Mouse (Mus musculus): ENCODE results near the gene Mcm2.

The Mcm2 gene

GRCm38 (mm10) chr6:88925640-88926205 lies 27.1 kb upstream of the Mcm2 start:
- peak in 1 of 2 experiments; percentile 34 for DNase-seq

- DNase-seq, result peak; percentile 65 to 72
Measured at GRCm38 (mm10) chr6:88924502-88925275, 26.1 kb upstream of the Mcm2 start.

GRCm38 (mm10) chr6:88918802-88919201 lies 20.2 kb upstream of the Mcm2 start:
- DNase-seq, result no peak

DNA sequence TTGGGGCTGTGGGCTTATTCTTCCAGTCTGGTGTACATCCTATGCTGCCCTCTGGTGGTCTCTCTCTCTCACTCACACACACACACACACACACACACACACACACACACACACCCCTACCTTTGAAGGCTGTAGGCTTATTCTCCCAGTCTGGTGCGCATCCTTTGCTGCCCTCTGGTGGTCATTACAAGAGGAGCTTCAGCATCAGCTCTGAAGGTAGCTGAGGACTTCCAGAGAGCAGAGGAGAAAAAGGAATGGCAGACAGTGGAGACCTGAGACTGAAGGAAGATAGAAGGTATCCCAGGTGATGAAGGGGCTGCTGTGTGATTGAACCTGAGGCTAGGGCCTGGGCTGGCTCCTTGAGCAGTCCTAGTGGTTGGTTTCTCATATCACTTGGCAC lies 17.6 kb upstream of the Mcm2 start:
- peak; percentile 81 to 84 for DNase-seq

GRCm38 (mm10) chr6:88915510-88915909 lies 16.9 kb upstream of the Mcm2 start:
- DNase-seq, result peak; percentile 78 to 87

GRCm38 (mm10) chr6:88914799-88915198 lies 16.2 kb upstream of the Mcm2 start:
- DNase-seq, result no peak

GRCm38 (mm10) chr6:88913440-88913839 lies 14.9 kb upstream of the Mcm2 start:
- no peak for DNase-seq

DNA sequence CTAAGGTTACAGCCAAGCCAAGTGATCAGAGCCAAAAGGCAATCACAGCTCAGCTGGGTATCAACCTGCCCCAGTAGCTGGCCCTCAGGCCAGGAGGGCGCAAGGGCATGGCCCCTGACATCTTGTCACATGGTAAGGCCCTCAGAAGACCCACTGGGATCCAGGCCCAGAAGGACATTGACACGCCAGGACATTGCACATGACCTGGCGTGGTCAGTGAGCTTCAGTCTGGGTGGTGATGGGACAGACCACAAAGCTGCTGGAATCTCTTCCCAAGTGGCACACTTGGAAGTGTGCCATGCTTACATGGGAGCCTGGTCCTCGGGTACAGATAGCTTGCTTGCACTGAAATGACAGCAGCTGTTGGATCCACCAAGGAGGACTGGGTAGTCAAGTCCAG lies 14.4 kb upstream of the Mcm2 start:
- DNase-seq, result peak in 1 of 2 experiments; percentile 23

DNA sequence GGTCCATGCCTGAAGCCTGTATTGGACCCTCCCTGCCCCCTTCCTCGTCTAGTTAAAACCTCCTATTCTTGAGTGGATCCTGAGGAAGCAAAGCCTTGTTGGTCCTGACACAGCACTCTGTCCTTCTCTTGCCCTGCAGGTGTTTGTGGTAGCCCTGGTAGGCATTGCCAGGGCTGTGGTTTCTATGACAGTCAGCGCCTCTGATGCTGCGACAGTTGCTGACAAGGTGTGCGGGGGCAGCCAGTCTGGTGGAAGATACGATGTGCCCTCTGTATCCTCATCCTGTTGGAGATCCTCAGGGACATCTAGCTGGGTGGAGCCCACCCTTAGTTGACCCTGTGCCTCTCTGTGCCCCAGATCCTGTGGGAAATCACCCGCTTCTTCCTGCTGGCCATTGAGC lies 10.6 kb upstream of the Mcm2 start:
- DNase-seq, result no peak

- peak; percentile 78 to 82 for DNase-seq
Measured at GRCm38 (mm10) chr6:88906369-88907108, 8.0 kb upstream of the Mcm2 start.

DNA sequence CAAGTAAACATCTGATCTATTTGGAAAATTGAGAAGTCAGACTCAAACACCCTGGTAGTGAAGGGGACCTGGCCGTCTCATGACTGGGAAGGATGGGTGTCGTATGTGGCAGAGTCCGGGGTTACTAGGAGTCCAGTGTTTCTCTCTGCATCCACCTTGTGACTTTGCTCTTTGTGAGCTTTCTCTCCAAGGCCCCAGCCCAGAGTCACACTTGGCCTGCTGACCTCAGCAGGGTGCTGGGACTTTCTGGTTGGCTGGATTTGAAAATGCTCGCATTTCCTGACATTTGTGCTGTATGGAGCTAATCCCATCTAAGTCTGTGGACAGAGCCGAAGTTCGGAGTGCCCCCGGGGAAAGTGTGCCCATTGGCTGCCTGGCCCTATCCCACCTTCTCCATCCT lies 6.5 kb upstream of the Mcm2 start:
- no peak for DNase-seq

GRCm38 (mm10) chr6:88904456-88904974 lies 5.9 kb upstream of the Mcm2 start:
- no peak for DNase-seq

- DNase-seq, result peak in 1 of 2 experiments; percentile 8
Measured at GRCm38 (mm10) chr6:88903708-88904107, 5.1 kb upstream of the Mcm2 start.

GRCm38 (mm10) chr6:88901947-88902820 lies 3.6 kb upstream of the Mcm2 start, which contains the start of gene Tpra1:
Tpra1 (plus strand) TSS chr6:88902251.
- DNase-seq, result peak; percentile 96 to 97

GRCm38 (mm10) chr6:88901471-88901870 lies 2.9 kb upstream of the Mcm2 start:
- DNase-seq, result peak; percentile 36 to 59

DNA sequence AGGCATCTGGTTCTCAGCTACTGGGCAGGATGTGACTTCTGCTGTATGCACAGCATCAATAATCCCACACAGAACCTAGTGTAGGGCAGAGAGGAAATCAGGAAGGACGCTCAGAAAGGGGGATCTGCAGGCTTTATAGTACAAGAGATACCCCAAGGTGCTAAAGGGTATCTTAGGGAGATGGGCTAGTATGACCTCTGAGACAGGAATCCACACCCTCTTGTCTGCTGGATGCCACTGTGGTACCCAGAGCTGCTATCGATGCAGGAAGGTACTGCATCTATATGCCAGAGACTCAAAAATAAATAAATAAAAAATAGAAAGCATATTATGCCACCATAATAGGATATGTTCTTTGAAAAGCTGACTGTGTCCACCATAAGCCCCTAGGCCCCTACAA lies 1.0 kb upstream of the Mcm2 start:
- no peak for DNase-seq

DNA sequence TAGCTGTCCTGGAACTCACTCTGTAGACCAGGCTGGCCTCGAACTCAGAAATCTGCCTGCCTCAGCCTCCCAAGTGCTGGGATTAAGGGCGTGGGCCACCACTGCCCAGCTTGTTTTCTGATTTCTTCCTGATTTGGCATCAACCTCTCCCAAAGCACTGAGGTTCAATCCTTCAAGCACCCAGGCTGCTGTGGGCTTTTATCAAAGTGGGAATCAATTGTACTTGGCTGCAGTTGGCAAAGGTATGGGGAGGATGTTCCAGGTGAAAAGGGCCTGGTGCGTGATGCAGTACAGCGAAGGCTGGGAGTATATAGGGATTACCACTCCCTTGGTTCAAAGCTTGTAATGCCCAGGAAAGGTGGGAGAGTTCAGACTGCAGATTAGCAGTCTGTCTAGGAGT lies 506 bp upstream of the Mcm2 start:
- DNase-seq, result no peak

DNA sequence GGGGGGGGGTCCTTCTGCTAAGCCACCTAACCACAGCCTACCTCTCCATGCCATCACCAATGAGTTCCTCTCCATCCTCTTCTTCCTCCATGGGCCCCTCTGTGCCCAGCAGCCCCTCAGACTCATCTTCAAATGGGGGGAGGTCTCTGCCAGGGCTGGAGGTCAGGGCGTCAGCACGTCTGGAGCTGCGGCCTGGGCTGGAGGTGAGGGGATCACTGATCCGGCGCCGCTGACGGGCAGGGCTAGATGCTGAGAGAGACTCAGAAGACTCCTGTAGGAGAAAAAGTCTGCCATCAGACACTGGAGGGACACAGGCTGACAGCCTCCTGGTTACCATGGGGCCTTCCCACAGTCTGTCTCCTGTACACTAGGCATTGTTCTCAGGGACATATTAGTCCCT lies 1.3 kb downstream of the Mcm2 start:
- DNase-seq, result no peak

DNA sequence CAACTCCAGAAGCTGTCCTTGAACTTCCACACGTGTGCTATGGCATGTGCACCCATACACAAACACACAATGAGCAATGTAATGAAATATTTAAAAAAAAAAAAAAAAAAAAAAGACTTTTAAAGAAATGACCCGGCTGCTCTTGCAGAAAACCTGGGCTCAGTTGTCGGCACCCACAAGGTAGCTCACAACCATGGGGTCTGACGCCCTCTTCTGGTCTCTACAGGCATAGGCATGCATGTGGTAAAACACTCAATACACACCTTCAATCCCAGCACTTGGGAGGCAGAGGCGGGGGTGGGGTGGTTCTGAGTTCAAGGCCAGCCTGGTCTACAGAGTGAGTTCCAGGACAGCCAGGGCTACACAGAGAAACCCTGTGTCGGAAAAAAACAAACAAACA lies 2.6 kb downstream of the Mcm2 start:
- DNase-seq, result no peak

DNA sequence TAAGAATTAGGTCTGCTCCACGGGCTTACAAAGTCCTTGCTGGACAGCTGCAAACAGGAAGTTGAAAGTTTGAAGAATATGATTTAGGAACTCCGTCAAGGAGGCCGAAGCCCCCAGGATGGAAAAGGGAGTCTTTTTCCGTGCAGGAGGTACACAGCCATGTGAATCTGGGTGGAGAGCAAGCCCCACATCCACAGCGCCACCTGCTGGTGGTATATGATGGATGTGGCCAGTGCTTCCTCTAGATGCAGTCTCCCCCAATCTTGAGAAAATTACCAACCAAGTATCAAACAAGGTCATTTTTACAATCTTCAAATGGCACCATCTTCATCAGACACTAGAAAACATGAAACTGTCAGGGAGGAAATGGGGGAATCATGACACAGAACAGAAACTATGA lies 5.0 kb downstream of the Mcm2 start:
- peak; percentile 90 to 92 for DNase-seq

GRCm38 (mm10) chr6:88890832-88891231 lies 7.7 kb downstream of the Mcm2 start:
- no peak for DNase-seq

DNA sequence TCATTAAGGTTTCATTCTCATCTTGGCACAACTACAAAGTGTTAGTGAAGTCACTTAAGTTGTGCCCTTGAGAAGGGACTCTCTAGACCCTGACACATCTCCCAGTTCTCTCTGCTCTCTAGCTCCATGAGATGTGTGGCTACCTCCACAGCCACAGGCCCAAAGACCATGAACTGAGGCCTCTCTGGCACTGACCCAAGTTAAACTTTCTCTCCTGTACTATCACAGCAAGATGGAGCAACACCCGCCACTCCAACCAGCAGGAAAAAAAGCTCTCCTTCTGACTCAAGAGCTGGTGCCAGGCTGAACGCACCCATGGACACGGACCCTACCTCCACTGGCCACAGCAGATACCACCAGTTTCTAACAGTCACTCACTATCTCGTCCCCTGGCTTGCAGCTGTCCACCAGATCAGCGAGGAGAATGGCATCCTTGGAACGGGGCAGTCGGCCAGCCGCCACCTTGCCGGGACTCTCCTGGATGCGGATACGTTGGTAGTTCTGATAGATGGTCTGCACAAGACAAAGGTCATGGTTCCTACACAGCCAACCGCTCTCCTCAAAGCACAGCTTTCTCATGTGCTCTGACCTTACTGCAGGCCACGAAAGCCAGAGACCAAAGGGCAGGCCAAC lies 9.1 kb downstream of the Mcm2 start:
- no peak for DNase-seq

Data from cerebellum, postnatal 10 days (tissue).